Mouse (Mus musculus) thymus, postnatal 10 days (tissue): ENCODE results near the gene Wscd2.
"Not testable (repeated sequence)": the region's sequence is repeated elsewhere in the genome, so short reads cannot be mapped to it uniquely, and the experiment has no call there.

Source experiments
- DNase-seq, 2 experiments: peaks; one replicate each; pipeline ENCODE4 v3.0.0; 2021; ENCODE audit warnings: low spot score in 2 of 2

Gene Wscd2

DNA sequence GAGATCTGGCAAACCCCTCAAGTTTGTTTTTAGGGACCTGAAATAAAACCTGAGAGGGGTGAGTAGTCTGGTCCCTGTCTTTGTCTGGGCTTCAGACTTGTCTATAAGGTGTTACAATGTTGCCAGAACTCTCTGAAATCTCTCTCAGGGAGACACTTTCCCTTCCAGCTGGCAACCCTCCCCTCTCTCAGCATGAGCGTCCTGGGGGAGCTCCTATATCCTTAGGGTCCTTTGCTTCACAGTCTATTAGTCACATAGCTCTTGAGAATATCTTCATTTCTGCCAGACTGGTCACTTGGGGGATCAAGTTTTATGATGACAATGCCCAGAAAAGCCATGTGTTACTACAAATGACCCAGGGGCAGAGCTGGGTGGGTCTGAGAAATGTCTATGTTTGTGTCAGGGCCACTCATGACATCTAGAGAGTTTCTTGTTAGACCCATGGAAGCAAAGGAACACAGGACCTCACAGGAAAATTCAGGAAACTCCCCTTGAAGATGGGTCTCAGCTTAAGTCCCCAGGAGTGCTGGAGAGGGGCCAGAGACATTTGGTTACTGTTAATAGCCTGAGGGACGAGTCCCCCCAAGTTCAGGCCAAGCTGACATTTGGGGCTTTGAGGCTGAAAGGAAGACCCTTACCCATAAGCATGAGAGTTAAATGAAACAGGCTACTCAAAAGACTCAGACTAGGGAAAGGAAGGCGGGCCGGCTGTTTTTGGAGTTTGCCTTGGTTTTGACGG lies 93.5 kb downstream of the Wscd2 start:
- DNase-seq, result no peak

DNA sequence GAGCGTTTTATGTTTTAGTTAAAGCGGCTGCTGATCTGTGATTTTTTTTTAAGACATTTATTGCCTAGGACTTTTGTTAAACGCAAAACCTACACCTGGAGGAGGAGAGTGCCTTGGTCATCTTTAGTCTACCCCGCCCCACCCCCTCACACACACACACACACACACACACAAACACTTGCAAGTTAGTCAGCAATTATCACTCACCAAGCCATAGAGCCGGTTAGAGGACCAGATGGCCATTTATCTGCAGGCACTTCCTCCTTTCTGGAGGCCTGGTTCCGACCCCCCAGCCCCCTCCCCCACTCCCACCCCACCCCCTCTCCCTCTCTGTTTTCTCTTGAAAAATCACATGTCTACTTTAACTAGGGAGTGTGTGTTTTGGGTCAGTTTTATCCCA lies 94.3 kb downstream of the Wscd2 start:
- DNase-seq, result no peak

DNA sequence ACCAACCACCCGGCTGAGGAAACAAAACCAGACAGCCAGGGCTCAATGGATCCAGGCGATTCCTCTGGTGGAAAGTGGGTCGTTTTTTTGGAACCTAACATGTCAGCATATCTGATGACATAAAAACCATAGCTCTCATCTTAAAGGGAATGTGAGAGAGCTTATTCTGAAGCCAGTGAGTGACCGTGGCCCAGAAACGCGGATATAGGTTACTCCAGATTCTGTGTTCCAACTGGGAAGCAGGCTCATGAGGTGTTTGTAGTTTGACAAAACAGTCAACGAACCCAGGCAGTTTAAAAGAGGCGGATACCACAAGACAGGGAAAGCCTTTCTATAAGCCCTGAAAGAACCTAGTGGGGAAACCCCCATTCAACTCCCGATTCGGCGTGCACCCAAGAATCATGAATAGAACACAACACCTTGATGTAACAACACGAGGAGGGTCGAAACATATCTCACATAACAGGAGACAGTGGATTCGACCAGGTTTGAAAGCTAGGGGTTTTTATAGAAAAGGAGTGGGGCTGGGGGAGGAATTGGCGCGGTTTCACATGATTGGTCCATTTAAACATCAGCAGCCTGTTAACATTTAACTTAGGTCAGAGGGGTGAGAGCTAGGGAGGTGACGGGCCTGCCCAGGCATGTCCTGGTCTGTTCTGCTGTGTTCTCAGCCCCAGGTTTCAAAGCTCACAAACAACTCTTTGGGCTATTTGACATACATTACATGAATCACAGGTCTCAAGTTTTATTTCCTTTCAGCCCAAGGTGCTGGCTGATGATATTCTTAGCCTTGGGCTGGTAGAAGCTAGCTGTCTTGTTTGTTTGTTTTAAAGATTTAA lies 95.7 kb downstream of the Wscd2 start:
- DNase-seq, result not testable (repeated sequence)

DNA sequence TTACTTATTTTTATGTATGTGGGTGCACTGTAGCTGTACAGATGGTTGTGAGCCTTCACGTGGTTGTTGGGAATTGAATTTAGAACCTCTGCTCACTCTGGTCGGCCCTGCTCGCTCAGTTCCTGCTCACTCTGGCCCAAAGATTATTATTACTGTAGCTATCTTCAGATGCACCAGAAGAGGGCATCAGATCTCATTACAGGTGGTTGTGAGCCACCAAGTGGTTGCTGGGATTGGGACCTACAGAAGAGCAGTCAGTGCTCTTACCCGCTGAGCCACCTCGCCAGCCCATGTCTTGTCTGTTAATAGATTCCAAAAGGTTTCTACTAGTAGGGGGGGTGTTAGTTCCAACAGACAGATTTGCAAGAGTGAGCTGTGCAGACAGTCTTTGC lies 96.3 kb downstream of the Wscd2 start:
- not testable (repeated sequence) for DNase-seq

DNA sequence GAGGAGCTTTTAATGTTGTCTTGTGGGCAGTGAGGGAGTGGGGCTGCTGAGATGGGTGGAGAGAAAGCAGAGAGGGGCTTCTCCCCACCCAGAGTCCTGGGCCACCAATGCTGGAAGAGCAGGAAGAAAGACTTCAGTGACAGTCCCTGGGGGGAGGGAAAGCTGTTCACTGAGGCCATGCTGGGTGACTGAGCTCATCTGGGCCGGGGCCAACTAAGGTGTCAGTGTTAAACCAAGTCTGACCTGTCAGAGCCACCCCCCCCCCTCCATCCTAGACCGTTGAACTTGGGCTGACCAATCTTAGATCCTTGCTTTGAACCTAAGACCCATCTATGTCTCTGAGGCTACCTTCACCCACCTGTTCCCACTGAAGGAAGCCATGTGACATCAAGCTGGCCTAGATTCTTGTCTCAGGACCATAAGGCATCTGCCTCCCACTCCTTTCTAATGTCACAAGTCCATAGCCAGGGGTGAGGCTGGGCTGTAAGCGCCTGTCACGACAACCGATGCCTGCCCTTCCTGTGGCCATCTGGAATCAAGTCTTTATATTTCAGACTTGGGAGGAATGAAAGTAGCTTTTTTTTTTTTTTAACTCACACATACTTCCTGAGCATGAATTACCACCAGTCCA lies 100.0 kb downstream of the Wscd2 start:
- DNase-seq, result no peak

DNA sequence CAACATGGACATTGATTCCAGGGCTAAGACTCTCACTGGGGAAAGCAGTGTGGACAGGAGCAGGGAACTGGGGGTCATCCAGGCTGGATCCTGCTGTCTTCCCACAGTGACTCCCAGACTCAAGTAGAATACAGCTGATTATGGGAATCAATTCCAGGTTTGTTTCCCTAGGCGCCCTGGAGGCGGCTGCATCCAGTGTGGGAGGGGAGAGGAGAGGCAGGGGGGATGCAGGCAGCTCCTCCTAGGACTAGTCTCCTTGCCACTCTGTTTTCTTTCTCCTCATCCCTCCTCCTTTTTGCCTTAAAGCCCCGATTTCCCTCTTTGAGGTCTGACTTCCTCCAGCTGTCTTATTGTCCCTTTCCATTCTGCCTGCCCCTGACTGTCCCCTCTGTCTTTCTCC lies 101.0 kb downstream of the Wscd2 start:
- no peak for DNase-seq

DNA sequence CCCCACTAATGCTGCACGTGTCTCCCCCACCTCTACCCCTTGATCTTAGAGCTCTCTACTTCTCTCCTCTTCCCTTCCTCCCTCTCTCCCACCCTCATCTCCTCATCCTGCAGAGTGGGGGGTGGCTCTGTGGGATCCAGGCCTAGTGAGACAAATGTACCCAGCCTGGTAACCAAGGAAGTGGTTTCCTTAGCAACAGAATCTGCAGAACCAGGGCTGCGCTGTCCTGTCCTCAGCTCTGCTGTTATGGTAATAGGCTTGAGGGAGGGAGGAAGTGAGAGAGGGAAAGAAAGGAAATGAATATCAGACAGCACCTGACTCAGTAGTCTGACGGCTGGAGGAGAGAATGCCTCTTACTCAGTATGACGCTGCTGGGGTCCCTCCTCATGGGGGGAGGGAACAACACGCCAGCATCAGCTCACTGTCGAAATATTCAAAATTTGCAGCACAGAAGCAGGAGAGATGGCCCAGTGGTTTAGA lies 101.7 kb downstream of the Wscd2 start:
- no peak for DNase-seq

DNA sequence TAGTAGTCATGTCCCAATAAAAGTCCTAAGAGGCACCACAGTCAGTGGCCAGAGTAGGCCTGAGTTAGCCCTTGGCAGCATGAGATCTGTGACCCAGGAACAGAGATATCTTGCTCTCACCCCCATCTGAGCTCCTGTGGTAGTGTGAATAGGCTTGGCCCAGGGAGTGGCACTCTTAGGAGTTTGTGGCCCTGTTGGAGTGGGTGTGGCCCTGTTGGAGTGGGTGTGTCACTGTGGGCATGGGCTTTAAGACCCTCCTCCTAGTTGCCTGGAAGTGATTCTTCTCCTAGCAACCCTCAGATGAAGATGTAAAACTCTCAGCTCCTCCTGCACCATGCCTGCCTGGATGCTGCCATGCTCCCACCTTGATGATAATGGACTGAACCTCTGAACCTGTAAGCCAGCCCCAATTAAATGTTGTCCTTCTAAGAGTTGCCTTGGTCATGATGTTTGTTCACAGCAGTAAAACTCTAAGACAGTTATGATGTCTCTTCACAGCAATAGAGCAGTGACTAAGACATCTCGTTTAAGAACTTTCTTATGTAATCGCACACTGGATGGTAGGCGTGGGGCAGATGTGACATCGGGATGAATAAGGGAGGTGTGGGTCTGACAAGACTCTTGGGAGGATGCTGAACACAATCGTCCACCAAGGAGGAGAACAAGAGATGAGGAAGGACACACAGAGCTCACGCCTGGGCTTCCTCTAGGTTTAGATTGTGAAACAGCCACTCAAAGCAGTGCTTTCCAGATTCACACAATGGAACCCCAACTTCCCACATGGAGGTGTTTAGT lies 104.0 kb downstream of the Wscd2 start:
- no peak for DNase-seq

DNA sequence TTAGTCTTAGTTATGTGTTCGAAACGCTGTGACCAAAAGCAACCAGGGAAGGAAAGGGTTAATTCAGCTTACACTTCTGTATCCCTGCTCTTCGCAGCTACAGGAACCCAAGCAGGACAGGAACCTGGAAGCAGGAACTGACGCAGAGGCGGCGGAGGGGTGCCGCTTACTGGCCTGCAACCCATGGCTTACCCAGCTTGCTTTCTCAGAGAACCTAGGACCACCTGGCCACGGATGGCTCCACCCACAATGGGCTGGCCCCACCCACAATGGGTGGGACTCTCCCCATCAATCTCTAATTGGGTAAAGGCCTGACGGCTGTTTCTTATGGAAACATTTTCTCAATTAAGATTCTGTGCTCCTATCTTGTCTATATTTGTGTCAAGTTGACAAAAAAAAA lies 106.1 kb downstream of the Wscd2 start:
- no peak for DNase-seq

DNA sequence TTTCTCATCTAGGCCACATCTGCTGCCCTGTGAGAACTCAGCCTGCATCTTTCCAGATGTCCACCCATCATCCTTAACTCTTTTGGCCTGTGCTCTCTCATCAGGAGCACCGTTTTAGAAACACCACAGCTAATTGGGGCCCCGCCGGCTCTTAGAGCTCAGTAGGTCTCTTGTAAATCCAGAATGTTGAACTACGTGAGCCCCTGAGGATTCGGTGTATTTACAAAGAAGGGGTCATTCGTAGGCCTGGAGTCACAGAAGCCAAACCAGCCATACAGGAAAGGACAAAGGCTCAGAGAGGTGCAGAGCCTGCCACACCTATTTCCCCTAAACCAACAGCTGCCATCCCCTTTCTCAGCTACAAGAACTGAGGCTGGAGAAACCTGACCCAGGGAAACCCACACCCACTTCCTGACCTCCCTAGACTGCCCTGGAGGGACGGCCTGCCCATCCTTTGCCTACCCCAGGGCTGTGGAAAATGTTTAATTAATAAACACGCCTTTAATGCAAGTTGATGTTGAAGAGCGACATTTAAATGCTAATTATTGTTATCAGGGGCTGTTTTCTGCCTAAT lies 106.7 kb downstream of the Wscd2 start:
- DNase-seq, result no peak

DNA sequence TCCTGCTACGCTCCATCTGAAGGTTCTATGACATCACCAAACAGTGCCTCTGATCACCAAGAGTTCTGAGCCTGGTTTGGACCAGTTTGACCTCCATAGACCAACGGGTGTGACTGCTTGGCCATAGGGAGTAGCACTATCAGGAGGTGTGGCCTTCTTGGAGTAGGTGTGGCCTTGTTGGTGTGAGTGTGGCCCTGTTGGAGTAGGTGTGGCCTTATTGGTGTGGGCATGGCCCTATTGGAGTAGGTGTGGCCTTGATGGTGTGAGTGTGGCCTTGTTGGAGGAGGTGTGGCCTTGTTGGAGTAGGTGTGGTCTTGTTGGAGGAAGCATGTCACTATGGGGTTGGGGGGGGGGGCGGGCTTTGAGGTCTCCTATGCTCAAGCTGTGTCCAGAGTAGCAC lies 110.0 kb downstream of the Wscd2 start:
- DNase-seq, result no peak

DNA sequence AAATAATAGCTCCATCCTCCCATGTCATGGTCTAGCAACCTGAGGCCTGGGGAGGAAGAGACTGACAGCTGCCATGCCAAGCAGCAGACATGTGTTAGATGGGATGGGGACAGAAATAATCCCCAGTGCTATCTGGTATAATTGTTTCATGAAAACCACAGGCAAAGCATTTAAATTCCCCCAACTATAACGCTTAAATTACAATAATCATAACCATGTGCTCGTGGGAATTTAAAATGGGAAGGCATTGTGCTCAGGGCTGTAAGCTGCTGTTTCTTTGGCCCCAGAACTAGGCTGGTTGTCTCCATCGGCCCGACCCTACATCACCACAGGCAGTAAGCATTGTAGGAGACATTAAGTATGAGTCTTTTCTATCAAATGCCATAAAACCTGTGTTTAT lies 110.7 kb downstream of the Wscd2 start:
- no peak for DNase-seq

DNA sequence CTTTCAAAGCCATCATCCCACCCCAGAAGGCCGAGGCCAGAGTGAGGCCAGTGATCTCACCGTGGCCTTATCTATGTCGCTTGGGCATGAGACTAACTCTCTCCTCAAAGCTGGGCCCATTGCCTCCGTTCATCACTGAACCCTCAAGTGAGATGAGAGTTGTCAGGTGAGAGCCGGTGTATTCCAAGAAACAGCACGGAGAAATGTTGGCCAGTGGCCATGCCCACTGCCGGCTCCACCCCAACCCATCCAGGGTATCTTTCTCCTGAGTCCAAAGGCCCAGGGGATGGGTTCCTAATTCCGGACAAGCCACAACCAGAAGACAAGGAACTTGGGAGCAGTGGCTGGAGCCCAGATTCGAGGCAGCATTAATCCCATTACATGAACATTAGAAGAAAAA lies 113.3 kb downstream of the Wscd2 start:
- no peak for DNase-seq

DNA sequence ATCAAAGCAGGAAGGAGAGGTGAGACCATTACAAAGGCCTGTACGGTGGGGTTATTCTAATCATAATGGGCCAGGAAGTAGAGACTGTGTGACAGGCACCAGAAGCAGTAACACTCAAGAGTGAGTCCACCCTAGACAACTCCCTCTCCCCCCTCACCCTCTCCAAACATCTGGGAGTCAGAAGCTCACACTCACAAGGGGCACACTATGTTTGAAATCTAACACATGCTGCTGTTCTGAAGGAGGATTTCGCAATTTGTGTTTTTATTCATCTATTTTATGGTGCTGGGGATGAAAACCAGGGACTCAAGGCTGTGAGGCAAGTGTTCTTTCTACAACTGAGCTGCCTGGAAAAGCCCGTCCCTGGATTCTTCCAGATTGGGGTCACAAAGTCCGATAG lies 114.6 kb downstream of the Wscd2 start:
- no peak for DNase-seq

DNA sequence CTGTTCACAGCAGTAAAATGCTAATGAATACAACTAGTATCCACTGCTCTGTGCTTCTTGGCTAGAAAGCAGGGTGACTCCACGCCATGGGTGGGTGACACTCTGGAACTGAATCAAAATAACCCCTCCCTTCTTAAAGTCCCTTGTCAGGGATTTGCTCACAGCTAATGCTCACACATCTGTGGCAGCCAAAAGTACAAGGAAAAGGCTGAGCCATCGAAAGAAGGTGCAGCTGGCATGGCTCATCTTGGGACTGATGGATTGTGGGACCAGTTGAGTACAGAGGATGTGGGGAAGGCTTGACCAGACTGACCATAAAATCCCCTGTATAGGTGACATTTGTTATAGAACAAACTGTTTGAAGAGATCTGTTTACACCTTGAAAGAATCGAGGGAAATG lies 116.0 kb downstream of the Wscd2 start:
- no peak for DNase-seq

DNA sequence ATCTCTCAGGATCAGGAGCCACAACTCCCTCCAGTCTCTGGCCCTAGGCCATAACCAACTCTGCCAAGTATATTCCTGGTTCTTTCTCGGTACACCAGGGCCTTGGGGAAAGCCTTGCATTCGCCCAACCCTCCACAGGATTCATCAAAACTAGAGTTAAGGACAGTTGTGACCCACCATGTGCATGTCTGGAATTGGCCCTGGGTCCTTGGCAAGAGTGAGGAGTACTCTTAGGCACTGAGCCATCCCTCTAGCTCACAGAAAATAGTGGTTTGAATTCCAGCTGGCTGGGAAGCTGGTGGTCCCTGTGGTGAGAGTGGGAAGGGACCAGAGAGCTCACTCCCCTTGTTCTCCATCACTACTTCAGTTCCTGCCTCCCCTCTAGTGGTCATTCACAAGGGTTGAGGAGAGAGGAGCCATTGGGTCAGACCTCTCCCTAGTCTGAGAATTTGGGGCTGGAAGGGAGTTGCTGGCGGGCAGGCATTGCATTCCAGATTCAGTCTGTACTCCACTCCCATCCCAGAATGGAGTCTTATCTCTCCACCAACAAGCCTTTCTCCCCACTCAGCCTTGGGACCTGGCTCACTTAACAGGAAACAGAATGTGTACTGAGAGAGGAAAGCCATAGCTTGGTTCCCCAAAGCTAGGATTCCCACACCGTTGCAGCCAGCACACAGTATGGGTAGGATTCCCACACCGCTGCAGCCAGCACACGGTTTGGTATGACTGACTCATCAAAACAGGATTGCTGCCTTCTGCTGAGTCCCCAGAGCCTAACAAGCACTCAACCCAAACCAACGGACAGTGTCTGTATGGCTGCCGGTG lies 117.0 kb downstream of the Wscd2 start:
- no peak for DNase-seq

DNA sequence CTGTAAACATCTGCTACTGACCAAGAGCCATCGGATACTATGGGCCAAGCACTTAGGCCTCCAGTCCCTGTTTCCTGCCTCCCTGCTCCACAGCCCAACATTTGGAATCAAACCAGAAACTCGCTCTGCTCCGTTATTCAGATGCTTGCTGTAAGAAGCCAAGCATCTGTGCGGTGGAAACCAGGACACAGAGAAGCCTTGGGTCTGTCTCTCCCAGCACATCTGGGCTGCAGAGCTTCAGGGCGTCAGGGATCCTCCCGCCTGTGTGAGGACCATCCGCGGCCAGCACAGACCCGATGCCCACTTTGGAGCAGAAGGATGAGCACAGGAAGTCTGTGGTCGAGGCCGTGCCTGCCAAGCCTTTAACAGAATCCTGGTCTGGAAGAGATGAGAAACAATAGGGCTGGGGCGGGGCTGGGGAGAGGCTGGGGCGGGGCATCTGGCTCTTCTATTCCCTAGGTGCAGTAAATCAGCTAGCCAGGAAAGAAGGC lies 117.9 kb downstream of the Wscd2 start:
- no peak for DNase-seq

DNA sequence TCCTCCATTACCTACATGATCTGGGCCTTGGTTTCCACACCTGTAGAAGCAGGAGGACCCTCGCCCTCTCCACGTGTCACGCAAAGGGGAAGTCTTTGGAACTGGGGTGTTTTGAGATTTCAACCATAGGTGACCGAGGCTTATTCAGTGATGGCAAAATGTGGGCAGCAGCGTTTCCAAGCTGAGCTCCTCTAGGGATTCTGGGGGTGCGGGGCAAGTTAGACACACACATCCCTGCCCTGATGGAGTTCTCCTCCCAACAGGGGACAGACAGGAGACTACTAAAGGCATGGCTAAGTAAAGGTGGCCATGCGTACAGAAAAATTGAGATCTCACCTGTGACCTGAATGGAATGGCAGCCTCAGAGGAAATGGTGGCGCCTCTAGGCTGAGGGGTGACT lies 118.4 kb downstream of the Wscd2 start:
- no peak for DNase-seq

DNA sequence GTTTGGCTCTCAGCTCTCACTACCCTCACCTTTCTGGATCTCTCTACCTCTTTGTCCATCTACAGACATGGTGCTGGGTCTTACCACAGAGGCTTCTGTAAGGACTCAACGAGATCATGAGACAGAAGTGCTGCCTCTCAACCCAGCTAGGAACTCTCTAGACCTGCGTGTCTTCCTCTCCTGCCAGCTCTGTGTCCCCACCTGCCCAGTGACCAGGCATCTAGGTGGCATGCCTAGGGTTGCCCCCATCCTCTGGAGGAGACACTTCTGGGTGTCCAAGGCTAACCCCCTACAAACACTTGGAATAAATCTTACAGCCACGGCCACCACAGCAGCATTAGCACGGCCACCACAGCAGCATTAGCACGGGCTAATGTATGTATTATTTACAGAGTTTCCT lies 119.8 kb downstream of the Wscd2 start:
- no peak for DNase-seq

DNA sequence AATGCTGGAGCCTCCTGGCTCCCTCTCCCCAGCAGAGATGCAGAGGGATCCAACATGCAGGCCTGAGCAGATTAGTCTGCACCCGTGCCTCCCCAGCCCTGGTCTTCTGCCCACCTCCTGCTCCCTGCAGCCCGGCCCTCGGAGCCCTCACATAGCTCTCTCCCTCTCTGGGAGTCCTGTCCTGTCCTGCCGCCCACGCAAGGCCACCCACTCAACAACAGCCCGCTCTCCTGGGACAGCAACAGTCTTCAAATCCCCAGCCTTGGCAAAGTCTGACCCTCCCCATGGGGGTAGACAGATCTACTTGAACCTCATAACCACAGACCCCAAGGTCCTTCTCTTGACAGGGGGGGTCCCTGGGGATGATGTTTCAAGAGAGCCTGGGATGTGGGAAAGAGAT lies 120.4 kb downstream of the Wscd2 start:
- DNase-seq, result no peak

DNA sequence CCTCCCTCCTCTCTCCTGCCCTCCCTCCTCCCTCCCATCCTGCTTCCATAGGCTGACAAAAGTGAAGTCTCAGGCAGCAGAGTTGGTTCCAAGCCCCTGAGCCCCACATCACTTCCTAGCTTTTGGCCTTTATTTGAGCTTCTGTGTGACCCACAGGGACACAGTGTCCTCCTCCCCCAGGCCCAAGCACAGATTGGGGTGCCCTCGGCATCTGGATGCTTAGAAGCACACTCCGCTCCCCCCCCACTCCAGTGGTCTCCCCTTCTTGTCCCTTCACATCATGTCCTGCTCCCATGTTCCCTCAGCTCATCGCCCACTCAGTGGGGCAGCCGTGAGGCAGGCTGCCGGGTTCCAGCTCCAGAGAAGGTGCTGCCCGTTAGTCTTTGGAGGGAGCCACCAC lies 121.0 kb downstream of the Wscd2 start:
- no peak for DNase-seq
